Mouse (Mus musculus) gonadal fat pad, adult 2 months (tissue): ENCODE data around the gene Slc16a6. TPM values are rescaled to one million over a fixed set of nuclear protein-coding genes. Genes with fewer than 3 reads are reported as not detected.
A peak's percentile ranks its signal among the peaks of the same experiment; 100 is the strongest.

Experiments used
- DNase-seq: peaks from one replicate; pipeline ENCODE4 v3.0.0-alpha.2; 2012; ENCODE audit warnings: low read depth
- polyA plus RNA-seq: library from polyadenylated mRNA; depleted of rRNA; stranded (reverse); fragments of >200 nt; gene quantifications from 2 replicates; pipeline ENCODE4 v1.2.3, GENCODE M21; 2012

Gene Slc16a6
- polyA plus RNA-seq, 1 experiment = 1.3 TPM

DNA sequence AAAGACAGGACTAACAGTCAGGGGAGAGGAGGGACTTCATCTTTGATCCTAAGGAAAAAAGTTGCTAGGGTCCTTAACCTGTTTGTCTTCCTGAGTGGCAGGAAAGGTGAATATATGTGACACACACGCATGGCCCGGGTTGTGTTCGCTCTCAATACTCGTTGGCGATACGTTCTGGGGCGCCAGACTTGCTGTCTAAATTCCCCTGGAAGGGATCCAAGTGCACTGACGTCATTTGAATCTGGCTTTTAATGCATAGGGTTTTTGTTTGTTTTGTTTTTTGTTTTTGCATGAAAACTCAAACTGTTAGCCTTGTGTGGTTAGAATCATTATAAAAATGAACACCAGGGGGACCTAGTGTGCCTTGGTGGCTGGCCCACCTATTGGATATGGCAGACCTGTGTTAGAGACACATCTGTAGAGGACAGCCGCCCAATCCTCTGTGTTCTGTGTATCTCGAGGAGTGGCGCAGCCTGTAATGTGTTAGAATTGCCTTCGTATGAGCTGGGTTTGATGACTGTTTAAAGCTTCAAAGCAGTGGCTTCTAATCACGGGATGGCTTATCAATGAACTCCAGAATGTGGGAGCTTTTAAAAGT, 27.9 kb downstream of the Slc16a6 start:
- DNase-seq = no peak

DNA sequence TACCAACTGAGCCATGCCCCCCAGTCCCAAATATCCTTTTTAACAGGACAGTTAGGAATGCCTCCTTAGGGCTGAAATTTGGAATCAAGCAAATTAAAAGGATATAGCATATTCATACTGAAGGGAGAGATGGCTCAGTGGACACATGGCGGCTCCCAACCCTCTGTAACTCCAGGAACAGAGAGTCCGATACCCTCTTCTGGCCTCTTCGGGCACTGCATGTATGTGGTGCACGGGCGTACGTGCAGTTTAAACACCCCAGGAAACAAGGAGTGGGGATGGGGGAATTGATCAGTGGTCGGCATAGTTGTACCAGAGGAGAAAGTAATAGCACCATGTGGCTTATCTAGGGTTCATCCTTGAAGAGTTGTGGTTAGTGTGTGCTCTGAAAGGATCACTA, 28.8 kb downstream of the Slc16a6 start:
- DNase-seq = no peak

GRCm38 (mm10) chr11:109443468-109444263, 29.7 kb downstream of the Slc16a6 start:
- DNase-seq = no peak

DNA sequence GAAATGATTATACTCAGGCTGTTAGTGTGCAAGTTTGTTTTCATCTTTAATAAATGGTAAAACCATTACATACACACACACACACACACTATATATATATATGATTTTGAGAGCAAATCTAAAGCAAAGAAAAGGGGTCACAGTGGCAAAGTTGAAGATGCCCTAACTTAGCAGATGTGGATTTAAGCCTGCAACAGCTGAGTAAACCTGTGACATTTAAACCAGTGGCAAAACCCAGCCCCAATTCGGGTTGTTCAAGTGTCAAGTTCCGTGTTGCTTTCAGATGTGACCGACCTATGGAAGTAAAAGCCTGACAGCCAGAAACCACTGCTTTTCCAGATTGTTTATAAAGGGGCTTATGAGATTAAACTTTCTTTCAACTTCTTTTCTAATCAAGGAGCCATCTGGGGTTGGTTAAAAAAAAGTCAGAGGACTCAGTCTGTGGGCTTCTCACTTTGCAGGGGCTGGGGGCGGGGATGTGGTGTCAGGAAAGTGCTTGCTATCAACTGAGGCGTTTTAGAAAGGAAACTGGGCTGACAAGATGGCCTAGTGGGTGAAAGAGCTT, 31.1 kb downstream of the Slc16a6 start:
- DNase-seq = no peak

- no peak for DNase-seq
Measured at GRCm38 (mm10) chr11:109441119-109441518, 32.3 kb downstream of the Slc16a6 start.

DNA sequence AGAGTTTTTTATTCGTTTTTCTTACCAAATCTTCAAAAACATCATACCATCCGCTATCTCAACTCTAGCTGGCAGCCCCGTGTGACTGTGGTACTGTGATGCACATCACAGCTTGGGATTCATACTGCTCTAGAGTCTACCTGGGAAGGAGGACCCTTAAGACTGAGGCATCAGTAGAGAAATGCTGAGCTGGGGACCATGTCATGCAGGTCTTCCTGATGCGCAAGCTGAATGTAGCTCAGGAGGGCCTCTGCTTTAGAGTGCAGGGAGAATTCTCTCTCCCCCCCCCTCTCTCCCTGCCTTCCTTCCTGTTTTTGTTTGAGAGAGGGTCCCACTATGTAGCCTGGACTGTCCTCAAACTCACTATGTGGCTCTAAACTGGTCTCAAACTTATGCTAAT, 32.8 kb downstream of the Slc16a6 start:
- DNase-seq = no peak

GRCm38 (mm10) chr11:109439829-109440340, 33.5 kb downstream of the Slc16a6 start:
- DNase-seq = no peak

DNA sequence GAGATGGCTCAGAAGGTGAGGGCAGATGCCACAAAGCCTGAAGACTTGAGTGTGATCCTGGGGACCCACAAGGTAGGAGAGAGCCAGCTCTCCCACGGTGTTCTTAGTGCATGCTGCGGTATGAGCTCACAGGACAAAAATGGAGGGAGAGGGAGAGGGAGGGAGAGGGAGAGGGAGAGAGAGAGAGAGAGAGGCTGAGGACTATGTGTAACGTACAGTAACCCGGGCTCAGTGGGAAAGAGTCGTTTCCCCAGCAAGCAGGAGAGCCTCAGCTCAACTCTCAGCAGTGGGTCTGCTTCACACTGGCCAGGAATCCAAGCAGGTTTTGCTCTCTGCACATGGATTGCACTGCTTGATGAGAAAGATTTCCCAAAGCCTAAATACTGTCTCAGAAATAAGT, 34.2 kb downstream of the Slc16a6 start:
- DNase-seq = no peak

DNA sequence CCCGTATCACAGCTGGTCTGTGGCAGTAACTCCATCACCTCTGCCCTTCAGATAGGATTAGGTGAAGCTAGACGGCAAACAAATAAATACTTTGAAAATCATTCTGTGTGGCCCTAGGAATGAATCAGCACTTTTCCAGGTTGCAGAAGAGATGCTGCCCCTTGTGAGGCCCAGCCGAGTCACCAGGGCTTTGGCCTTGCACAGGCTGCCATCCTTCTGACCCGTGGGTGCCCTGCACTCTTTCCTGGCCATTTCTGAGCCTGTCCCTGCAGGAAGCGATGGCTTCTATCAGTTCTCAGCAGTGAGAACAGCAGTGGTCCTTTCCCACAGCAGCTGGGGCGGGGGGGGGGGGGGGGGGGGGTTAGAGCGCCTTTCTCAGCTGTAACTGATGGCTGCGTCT, 36.5 kb downstream of the Slc16a6 start:
- no peak for DNase-seq

- DNase-seq = no peak
Measured at GRCm38 (mm10) chr11:109434233-109434798, 39.1 kb downstream of the Slc16a6 start.

GRCm38 (mm10) chr11:109427353-109427752, 46.0 kb downstream of the Slc16a6 start:
- DNase-seq = no peak

DNA sequence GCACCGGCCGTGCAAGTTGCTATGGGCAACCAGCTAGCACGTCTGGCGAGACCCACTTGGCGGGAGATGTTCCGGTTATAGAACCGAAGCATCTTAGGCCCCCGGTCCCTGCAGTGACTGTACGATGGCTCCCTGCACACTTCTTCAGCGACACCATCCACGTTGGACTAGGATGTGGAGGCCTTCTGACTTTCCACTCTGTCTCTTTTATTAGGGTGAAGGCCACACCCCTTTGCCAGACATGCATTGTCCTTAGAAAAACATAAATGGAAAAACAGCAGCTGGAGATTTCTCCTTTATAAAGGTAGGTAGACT, 47.2 kb downstream of the Slc16a6 start:
- DNase-seq = no peak

GRCm38 (mm10) chr11:109425392-109426271, 47.8 kb downstream of the Slc16a6 start, which contains the start of gene Amz2:
Gene Amz2 (plus strand): TSS chr11:109425946.
- DNase-seq = peak; percentile 70

DNA sequence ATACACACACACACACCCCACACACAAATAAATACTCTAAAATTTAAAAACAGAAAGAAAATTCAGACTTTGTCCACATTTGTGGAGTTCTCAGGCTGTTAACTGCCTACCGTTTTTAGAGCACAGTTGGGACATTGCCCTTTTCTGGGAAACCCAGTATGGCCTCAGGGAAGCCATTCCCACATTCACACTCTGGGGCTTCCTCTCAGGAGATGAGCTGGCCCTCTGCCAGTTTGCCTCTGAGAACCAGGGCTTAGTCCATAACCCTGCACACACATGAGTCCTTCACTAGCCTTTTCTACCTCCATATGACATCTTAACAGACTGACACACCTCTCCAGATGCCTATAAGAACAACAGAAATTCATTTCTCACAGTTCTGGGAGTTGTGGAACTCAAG, 50.1 kb downstream of the Slc16a6 start:
- DNase-seq = no peak

- no peak for DNase-seq
Measured at GRCm38 (mm10) chr11:109422263-109422662, 51.1 kb downstream of the Slc16a6 start.

DNA sequence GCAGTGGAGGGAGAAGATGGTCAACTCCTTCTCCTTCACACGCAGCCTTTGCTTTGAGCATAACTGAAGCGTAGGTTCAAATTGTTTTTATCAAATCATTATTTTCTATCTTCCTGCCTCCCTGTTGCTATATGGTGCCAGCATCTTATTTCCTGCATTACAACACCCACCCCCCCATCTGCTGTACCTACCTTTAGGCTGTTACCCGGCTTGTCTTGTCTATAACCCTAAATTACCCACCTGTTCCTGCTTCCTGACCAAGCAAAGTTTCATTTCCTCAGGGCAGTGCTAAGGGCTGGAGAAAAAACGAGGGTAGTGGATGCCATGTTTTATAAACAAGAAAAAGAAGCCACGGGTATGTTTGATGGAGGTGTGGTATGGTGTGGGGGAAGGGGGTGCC, 52.2 kb downstream of the Slc16a6 start:
- DNase-seq = no peak

- DNase-seq = no peak
Measured at GRCm38 (mm10) chr11:109420567-109420962, 52.8 kb downstream of the Slc16a6 start.

- DNase-seq = no peak
Measured at GRCm38 (mm10) chr11:109419961-109420566, 53.3 kb downstream of the Slc16a6 start.

GRCm38 (mm10) chr11:109419461-109419860, 53.9 kb downstream of the Slc16a6 start:
- DNase-seq = no peak

GRCm38 (mm10) chr11:109417472-109418040, 55.8 kb downstream of the Slc16a6 start:
- DNase-seq = no peak
